9 mouse cellular contexts compared by ENCODE assay signal in genomic region chr8:12394385-12395000, GRCm38 (mm10). TPM values are rescaled to one million over a fixed set of nuclear protein-coding genes. Genes with fewer than 3 reads are reported as not detected.
DNase-seq lines count a peak whose midpoint lies in the region; ATAC-seq and TF ChIP-seq lines count a peak whose summit lies in the region.
"Had no signal": no experiment of that assay in that cellular context is flagged by ENCODE, and none has a peak within 500 bp of the region (broad histone marks: within the 10 kb centered on the region; RNA-seq: fewer than 3 reads in every experiment).

No protein-coding gene starts in this region.

- 3% methylated on average over 22 of the region's 22 CpGs for WGBS in liver, embryonic 13.5 days (ENCODE audit: insufficient replicate concordance)

- TF ChIP-seq CTCF in gastrocnemius, adult 2 months (IDR thresholded peaks at IDR 0.05) = no peak

- intact Hi-C loops in gastrocnemius, adult 2 months (cut with DNase I) = no loop called here
- intact Hi-C loops in left cerebral cortex, postnatal 10 days (cut with DNase I) = loop anchor here (5.0 kb wide), 2 partner anchors 168 to 392 kb away; no protein-coding TSS in a partner anchor

- H3K9me3 ChIP-seq in liver, embryonic 13.5 days (replicated peaks) = no peaks in the 10 kb centered on the region

- DNase-seq in gastrocnemius, adult 2 months = no peak
- DNase-seq in gastrocnemius, postnatal 4 days (ENCODE audit: low spot score in 2 of 2) = no peak
- DNase-seq in right cerebral cortex, postnatal 25 days = peak; percentile 25
- DNase-seq in right cerebral cortex, postnatal 36 days (ENCODE audit: low spot score in 2 of 2) = no peak
- no peak for DNase-seq in liver, embryonic 13.5 days
- DNase-seq in urinary bladder, postnatal 25 days (ENCODE audit: low spot score) = no peak
- no peak for DNase-seq in left cerebral cortex, postnatal 10 days (ENCODE audit: extremely low spot score in 1 of 2, low spot score in 2 of 2)
- DNase-seq in kidney, adult 18-20 months = no peak

- H3K4me1 ChIP-seq in liver, embryonic 13.5 days (replicated peaks) = peaks cover 4% of the 10 kb centered on the region; the same call in 1 of the 2 replicates

- no peak overlapping the region for H3K27ac ChIP-seq in gastrocnemius, adult 2 months
- no peak overlapping the region for H3K27ac ChIP-seq in liver, embryonic 13.5 days

- no peaks in the 10 kb centered on the region for H3K36me3 ChIP-seq in liver, embryonic 13.5 days

- no peak overlapping the region; the same call in 1 of the 2 replicates for H3K4me2 ChIP-seq in liver, embryonic 13.5 days

- no peak overlapping the region for H3K9ac ChIP-seq in liver, embryonic 13.5 days

- H3K4me3 ChIP-seq in gastrocnemius, adult 2 months = peak overlapping the region; percentile 62
- 0 out of 2 replicates have a peak overlapping the region, but pooled peaks have one; percentile 35 for H3K4me3 ChIP-seq in liver, embryonic 13.5 days (replicated peaks)

- ATAC-seq in liver, embryonic 13.5 days (ENCODE audit: low read depth) = no peak

- peaks cover 99% of the 10 kb centered on the region for H3K27me3 ChIP-seq in liver, embryonic 13.5 days

RNA-seq across cellular contexts. Expression of gene Sox1, which starts 0.6 kb away (rescaled TPM):
- total RNA-seq in gastrocnemius, adult 2 months (2021) = not detected
- not detected for total RNA-seq in gastrocnemius, postnatal 4 days (2021)
- not detected in 2 replicates for polyA plus RNA-seq in liver, embryonic 13.5 days (2015; fragmentation: Nextera tagmentation; extraction: Ambion mirVana)
- 1 to 10 TPM; 8.4 to 9.0 TPM for total RNA-seq in left cerebral cortex, postnatal 10 days (2021)
- total RNA-seq: hematopoietic stem cell, adult 5-6 weeks had no signal

Comparison
In these comparisons a context has a peak if more than half of its experiments do, and no peak if none do; other contexts are left out.
1. RNA of gene Sox1, which starts 0.6 kb away (total RNA-seq): 8.4 to 9.0 TPM in left cerebral cortex, postnatal 10 days; not detected in gastrocnemius, postnatal 4 days and not detected in gastrocnemius, adult 2 months; every median in the first group is over 4 times any median in the second.